Mouse (Mus musculus): ENCODE results near the gene Vps53.

Gene Vps53

DNA sequence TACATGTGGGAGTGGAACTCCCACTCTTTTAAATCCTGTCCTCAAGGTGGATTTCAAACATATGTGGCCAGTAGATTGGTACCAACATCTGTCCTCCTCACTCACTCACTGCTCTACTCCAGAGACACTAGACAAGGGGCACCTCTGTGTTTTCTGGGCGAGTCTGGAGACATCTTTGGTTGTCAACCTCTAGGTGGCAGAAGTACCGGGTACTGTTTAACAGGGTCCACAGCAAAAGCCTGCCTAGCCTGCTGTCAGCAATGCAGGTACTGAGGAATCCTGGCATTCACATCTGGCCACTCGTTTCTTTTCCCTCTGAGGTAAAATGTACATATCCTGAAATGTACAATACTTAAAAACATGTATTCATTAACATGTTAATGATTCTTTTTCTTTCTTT is 123.0 kb downstream of the Vps53 start:
- DNase-seq (ENCODE audit: low spot score in 2 of 2), result no peak

DNA sequence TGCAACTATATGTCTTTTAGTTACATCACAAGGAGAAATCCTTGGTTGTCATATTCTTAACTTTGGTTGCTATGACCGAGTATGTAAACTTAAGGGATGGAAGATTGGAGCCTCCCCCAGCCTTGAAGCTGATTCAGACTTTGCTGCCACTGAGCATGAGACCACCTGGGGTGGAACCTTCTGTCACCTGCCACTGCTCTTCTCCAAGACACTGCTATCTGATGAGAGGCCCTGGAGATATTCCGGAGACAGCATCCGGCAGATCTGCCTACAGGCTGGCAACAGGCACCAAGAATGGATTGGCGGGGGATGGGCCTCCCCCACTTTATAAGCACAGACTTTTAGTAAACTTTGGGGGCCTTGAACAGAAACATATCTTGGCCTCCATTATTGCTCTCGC is 127.0 kb downstream of the Vps53 start:
- DNase-seq (ENCODE audit: low spot score in 2 of 2), result no peak

DNA sequence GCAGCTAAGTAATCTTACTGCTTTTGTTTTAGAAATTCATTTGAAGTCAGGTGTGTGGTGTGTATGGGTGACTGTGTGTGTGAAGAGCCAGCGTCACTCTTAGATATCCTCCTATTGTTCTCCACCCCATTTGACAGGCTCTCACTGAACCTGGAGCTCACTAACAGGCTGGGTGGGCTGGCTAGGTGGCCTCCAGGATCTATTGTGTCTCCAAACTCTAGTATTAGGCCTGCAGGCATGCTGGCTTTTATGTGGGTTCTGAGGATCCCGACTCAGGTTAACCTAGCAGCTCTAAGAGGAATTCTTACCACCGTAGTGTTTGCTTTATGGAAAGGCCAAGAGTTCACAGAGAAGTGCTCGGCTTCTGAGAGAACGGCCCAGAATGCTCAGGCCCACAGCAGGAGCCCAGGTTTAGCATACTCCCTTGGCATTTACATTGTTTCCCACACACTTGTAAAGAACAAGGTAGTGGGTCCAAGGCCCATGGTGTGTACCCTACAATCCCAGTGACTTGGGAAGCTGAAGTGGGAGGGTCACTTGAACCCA is 128.4 kb downstream of the Vps53 start:
- no peak for DNase-seq (ENCODE audit: low spot score in 2 of 2)

DNA sequence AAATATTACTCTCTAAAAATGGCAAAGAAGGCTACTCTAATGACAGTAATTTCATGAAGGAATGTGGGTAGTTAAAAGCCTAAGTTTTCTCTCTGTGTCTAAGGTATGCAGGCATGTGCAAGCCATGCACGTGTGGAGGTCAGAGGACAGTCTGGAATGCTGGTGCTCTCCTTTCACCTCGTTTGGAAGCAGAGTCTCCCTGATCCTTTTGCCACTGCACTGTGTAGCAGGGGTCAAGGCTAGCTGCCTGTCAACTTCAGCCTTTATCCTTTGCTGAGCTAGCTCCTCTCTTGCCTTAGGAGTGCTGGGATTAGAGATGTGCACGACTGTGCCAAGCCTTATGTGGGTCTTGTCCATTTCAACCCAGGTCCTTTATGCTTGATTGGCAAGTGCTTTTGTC is 128.9 kb downstream of the Vps53 start:
- DNase-seq (ENCODE audit: low spot score in 2 of 2), result no peak

DNA sequence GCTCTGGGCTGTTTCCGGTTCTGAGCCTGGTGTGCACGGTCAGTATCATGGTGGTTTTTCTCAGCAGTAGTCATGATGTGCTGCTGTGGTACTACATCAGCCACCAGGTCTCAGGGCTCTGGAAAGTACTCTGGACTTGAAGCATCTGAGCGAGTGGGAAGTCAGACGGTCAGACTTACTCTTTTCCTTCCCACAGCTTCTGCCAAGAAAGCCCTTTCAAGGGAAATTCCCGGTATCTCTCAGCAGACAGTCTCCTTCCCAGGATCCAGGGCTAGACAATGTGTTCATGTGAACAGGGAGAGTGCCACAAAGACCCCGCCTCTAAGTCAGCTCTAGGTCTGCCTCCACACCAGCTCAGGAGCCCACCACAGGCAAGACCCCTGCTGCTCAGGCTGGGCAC is 134.1 kb downstream of the Vps53 start:
- DNase-seq (ENCODE audit: low spot score in 2 of 2), result no peak

DNA sequence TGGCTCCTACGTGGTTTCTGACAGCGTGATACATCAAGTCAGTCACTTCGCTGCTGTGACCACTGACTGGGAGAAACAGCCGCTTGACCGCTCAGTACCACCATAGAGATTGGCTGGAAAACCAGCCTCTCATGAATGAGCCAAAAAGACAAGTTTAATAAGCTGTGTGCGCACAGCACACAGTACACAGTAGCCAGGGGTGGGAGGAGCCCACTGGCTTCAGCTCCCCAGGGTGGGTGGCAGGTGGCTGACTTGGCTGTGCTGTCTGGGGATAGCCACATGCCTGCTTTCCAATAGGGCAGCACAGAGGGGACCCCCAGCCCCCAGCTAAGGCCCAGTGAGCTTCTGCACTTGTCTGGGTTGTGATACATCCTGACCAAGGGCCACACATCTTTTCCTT is 135.0 kb downstream of the Vps53 start:
- DNase-seq (ENCODE audit: low spot score in 2 of 2), result no peak

DNA sequence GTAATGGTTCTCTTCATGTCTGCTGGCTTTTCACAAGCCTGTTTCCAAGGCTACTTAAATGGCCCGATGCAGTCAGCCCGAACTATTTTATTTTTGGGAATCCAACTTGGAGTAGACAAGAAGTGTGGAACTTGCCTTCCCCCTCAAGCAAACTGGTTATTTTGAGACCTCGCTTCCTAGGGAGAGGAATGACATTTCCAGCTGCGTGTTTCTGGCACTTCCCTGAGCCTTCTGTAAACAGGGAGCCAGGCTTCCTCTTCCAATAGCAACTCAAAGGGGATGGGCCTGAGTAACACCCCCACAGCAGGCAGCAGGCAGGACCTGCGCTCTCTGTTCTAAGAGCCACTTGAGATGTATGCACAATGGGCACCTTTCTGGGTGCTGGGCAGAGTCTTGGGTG is 136.6 kb downstream of the Vps53 start:
- peak; percentile 59 to 76 for DNase-seq (ENCODE audit: low spot score in 2 of 2)

DNA sequence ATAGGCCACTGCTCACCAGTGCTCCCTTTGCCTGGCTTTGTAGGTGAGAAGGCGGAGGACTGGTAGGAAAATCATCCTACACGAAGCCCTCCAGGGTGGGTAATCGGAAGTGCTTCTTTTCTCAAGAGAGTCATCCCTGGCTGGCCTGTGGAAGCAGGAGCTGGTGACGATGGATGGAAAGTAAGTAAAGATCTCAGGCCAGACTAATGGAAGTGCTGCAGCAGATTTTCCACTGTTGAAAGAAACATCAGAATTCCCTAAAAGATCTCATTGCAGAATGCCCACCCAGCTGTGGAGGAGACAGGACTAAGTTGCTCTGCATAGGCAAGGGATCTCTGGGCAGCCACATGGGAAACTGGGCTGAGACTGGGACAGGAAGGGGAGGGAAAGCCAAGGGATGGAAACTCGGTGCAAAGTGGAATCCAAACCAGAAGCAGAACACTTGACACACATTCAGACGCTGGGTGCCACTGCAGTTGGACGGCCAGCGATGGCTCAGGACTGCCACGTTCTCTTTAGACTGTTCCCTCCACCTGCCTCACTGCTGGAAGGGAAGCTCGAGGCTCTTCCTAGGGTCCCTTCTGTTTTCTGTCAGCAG is 137.3 kb downstream of the Vps53 start:
- no peak for DNase-seq (ENCODE audit: low spot score in 2 of 2)

DNA sequence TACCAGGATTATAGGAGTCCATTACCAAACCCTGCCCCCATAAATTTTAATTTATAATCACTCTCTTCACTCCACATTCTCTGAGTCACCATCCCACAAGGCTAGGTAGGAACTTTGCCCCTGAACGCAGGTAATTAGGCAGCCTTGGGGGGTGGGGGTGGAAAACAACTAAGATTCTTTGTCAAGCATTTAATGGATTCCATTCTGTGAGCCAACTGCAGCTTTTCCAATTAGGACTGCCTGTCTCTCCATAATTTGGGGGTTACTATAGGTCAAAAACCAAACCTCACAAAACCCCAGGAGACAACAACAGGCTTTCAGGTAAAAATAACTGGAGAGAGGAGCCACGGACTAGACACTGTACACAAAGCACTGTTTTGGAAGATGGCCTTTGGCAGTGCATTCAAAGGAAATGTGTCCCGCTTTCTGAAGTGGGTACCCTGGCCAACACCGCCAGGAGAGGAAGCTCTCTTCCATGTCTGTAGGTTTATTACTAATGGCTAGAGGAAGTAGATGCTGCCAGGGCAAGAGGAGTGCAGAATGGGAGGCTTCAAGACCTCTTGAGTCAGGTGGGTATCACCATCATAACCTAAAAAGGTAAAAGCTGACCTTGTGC is 138.6 kb downstream of the Vps53 start:
- DNase-seq (ENCODE audit: low spot score in 2 of 2), result no peak

DNA sequence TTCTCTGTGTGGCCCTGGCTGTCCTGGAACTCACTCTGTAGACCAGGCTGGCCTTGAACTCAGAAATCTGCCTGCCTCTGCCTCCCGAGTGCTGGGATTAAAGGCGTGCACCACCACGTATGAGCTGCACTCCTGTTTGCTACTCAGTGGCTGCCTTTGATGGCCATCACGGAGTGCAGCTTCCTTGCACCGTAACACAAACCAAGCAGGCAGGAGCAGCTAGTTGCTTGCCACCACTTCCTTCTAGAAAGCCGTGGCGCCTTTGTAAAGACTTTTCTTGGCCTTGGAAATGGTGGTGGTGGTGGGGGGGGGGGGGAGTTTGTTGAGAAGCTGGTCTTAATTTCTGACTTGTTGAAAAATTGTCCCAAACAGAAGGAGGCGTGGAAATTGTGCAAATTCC is 139.3 kb downstream of the Vps53 start:
- no peak for DNase-seq (ENCODE audit: low spot score in 2 of 2)

DNA sequence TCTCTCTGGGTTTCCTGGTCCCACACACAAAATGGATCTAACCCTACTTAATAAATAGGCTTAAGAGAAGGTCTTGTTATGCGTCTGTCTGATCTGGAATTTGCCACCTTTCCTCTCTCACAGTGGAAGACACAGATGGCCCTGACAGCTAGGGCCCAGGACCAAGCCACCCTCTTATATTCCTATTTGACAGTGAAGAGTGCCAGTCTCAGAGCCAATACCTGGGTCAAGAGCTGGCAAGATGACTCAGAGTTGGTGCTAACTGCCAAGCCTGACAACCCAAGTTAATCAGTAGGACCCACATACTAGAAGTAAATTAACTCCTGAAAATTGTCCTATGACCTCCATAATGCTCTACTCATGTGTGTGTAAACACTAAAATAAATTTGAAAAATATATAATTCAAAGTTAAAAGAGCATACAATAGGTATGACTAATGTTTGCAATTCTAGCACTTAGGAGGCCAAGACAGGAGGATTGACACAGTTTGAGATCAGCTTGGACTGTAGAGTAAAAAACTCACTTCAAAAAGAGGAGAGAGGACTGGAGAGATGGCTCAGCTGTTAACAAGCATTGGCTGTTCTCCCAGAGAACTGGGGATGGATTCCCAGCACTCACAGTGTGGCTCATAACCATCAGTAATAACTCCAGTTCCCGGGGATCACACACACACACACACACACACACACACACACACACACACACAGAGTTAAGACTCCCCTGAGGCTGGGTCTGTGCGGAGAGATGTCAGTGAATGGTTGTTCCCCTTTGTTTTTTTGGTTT is 140.0 kb downstream of the Vps53 start:
- DNase-seq (ENCODE audit: low spot score in 2 of 2), result no peak

DNA sequence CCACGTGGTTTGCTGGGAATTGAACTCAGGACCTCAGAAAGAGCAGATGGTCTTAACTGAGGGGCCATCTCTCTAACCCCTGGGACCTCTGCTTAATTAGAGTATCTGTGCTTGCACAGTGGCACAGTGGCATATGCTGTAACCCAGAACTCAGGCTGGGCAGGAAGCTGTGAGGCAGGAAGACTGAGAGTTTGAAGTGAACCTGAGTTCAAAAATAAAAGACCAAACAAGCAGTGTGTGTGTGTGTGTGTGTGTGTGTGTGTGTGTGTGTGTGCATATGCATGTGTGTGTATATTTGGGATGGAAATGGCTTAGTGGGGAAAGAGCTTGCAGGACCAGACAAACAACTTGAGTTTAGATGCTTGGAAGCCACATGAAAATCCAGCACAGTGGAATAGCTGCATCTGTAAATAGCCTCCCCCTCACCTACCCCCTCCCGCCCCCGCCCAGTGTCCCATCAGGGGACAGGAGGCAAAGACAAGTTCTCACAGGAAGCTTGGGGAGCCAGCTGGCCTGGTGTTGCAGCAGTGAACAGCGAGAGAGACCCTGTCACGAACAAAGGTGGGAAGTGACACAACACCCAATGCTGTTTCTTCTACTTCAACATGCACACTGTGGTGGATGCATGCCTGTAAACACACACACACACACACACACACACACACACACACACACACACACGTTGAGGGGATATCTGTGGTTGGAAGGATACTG is 141.7 kb downstream of the Vps53 start:
- no peak for DNase-seq (ENCODE audit: low spot score in 2 of 2)

DNA sequence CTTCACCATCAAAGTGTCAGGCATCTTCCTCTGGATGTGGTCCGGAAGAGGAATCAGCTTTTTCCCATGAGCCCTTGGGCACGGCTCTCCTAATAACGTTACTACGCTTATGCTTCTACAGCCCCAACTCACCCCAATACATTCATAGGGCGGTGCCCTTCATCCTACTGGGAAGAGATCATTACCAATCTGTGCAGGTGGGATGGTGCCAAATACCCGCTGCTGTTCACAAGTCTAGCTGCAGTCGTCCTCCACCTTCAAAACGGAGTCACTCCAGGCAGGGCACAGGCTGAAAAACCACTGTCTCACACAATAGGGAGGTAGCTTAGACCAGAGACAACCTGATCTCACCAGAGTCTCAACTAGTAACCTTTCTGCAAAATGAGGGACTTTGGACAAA is 144.3 kb downstream of the Vps53 start:
- no peak for DNase-seq (ENCODE audit: low spot score in 2 of 2)

DNA sequence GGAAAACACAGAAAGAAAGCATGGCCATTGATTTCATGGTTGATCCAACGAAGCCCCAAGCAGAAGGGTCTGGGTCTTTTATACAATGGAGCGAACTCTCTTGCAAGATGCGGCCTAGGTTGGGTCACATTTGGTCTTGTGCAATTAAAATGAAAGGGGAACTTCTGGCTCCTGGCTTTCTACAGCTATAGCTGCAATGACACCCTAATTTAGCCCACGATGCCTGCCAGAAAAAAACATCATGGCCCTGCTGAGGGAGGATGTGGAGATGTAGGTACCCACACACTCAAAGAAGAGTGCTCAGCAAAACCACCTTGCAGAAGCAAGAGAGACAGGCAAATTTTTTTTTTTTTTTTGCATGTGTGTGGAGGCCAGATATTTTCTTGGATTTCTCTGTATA is 145.6 kb downstream of the Vps53 start:
- peak in 1 of 2 experiments; percentile 28 for DNase-seq (ENCODE audit: low spot score in 2 of 2)

DNA sequence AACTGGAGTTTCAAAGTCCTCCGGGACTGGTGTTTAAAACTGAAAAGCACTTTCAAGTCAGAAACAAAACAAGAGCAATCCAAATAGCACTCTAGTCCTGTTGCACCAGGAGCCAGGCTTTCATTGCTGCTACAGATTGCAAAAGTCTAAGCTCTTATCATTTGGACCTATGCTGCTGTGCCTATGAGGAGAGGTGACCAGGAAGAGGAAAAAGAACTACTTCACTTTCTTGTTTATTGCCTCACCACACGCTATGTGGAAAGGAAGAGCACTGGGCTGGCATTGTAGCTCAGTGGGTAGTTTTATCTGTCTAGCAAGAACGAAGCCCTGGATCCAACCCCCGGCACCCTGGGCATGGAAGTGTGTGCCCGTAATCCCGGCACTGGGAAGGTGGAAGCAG is 146.1 kb downstream of the Vps53 start:
- no peak for DNase-seq (ENCODE audit: low spot score in 2 of 2)

DNA sequence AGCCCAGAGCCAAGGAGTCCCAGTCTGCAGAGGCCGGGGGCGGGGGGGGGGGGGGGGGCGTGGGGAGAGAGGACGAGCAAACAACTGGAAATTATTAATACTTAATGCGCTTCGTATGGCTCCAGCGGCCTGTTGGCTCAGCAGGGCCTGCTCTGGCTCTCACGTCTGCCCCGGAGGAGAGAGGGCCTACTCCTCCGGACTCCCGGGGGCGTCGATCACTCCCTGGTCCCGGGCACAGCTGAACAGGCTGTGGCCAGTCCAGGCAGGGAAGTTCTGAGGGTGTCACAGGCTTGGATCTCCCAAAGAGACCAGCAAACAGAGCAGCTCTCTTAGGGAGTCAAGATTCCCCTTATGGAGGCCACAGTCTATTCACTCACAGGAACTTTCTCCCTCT is 151.4 kb downstream of the Vps53 start:
- no peak for DNase-seq (ENCODE audit: low spot score in 2 of 2)

DNA sequence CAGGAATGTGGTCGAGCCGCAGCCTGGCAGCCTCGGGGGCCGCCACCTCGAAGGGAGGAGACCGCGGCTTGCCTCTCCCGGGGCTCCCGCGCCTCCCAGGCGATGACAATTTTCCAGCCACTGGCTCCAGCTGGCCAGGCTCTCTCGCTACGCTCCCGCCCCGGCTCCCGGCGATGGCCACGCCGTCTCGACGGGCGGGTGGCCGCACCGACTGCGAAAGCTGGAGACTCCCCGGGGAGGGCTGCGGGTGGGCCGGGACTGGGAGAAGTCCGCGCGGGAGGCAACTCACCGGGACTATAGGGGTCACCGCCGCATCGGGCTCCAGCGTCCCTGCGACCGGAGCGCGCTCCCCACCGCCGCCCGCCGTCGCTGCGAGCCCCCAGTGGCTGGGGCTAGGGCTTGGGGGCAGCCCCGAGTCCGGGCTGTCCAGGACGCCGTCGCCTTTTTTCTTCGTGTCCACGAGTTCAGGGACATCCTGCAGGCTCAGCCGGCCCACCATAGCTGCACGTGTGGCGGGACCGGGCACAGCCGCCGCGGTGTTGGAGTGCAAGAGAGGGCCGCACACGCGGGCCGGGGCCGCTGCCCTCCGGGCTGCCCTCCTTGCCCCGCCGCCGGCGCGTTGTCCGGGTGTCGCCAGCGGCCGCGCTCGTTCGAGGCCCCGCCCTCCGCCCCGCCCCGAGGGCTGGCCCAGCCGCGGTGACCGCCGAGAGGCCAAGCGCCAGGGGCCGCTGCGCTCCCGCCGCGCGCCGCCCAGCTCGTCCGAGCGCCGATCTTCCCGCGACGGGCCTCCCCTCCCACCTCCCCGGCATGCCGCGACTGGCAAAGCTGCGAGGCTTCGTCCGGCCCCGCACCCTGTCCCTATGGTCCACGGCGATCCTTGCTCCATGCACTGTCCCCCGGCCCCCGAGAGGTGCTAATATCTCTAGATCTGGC is 152.0 kb downstream of the Vps53 start, which contains the start of gene Rflnb:
Rflnb (minus strand) TSS at position 644 of the 933 bp plus-strand sequence.
- peak; percentile 30 for DNase-seq (ENCODE audit: low spot score in 2 of 2)

DNA sequence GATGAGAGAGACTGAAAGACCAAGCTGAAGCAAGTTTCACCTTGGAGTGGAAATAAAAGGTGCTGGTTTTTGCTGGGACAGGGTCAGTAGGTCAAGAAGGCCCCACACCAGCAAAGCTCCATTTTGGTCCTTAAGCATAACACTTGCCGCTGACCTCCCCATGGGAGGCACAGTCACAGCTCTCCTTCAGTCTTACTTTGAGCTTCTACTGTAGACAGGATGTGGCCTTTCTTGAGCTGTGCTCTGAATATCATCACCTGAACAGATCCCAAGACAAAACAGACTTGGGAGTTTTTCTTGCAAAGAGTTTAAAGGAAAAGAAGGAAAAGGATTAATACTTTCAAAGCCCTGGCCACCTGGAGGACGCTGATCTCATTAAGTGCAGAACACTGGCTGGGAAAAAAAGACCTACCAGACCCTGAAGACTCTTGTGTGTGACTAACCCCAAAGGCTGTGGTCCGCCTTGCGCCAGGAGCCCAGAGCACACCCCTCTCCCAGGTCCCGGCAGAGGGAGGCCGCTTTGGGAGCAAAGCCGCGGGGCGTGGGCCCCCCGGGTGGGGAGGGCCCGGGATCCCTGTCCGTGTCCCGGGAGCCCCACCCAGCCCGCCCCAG is 152.8 kb downstream of the Vps53 start:
- DNase-seq (ENCODE audit: low spot score in 2 of 2), result no peak

DNA sequence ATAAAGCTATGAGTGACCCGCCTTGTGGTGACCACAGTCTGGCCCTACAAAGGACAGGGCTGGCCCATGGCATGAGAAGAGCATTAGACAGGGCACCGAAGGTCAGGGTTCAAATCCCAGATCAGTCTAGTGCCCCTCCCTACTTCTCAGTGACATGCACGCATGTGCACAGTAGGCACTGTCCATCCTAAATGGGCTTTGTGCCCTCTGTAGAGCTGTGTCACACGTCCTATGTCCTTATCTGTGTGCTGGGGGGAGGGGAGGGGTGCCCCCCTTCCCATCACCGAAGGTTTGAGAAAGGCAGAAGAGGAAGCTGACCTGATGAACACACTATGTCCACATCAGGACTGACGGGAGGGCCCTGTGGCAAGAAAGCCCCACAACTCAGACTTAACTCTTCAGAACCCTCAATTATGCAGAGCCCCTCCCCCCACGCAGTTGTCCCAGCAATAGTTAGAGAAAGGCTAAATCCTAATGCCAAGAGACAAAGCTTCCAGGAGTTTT is 154.3 kb downstream of the Vps53 start:
- no peak for DNase-seq (ENCODE audit: low spot score in 2 of 2)

DNA sequence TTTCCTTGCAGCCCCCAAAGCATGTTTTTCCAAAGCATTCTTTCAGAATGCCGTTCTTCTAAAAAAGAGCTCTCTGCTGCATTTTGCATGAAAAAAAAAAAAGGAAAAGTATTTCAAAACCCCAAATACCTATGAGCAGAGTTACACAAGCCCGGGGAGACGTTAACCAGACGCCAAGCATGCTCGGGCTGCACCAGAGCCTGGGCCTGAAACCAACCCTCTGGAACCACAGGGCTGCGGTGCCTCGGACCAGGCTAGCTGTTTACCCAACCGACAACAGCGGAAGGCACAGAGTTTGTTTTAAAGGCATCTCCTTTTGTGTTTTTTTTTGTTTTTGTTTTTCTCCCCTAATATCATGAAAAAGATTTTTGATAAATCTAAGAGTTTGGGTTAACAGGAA is 158.5 kb downstream of the Vps53 start:
- no peak for DNase-seq (ENCODE audit: low spot score in 2 of 2)
